Mouse (Mus musculus) limb, embryonic 15.5 days (tissue): Measurements from ENCODE around the gene Ltbp2. TPM values are rescaled to one million over a fixed set of nuclear protein-coding genes. Genes with fewer than 3 reads are reported as not detected.

Source experiments
- ATAC-seq: fragments of 200-750 bp; cut with Nextera tagmentation; 2 replicates; pipeline ENCODE4 v1.8.0; 2017; ENCODE audit warnings: low read depth, moderate TSS enrichment; ENCODE audit not compliant: insufficient number of reproducible peaks, low FRiP score, low TSS enrichment
- H3K27ac ChIP-seq: fragments of 300-500 bp; sonication (generic); 2 replicates; pipeline ENCODE4 v1.5.1; 2015; ENCODE audit warnings: moderate library complexity, mild to moderate bottlenecking, inconsistent platforms
- H3K27me3 ChIP-seq: fragments of 300-500 bp; sonication (generic); 2 replicates; pipeline ENCODE4 v1.6.1; 2015; ENCODE audit warnings: inconsistent platforms
- H3K36me3 ChIP-seq: fragments of 300-500 bp; sonication (generic); 2 replicates; pipeline ENCODE4 v1.6.1; 2015; ENCODE audit warnings: inconsistent platforms
- H3K4me1 ChIP-seq: fragments of 300-500 bp; sonication (generic); 2 replicates; pipeline ENCODE4 v1.6.1; 2015; ENCODE audit warnings: inconsistent platforms
- H3K4me2 ChIP-seq: fragments of 300-500 bp; sonication (generic); 2 replicates; pipeline ENCODE4 v1.6.1; 2015; ENCODE audit warnings: mild to moderate bottlenecking, inconsistent platforms
- H3K4me3 ChIP-seq: fragments of 300-500 bp; sonication (generic); 2 replicates; pipeline ENCODE4 v1.5.1; 2015; ENCODE audit warnings: mild to moderate bottlenecking, inconsistent platforms
- H3K9ac ChIP-seq: fragments of 300-500 bp; sonication (generic); 2 replicates; pipeline ENCODE4 v1.6.1; 2015; ENCODE audit warnings: inconsistent platforms
- H3K9me3 ChIP-seq: fragments of 300-500 bp; sonication (generic); 2 replicates; pipeline ENCODE4 v1.6.1; 2016; ENCODE audit warnings: inconsistent platforms
- WGBS: fragments of 180-500 bp; shearing (Covaris S2); methylation state at CpG from one replicate; pipeline ENCODE4 v1.1.7; 2015; 5-methylcytosine and 5-hydroxymethylcytosine counted together
- polyA plus RNA-seq: library from polyadenylated mRNA; unstranded; fragments of >200 nt; fragmentation: Nextera tagmentation; extraction: Ambion mirVana; gene quantifications from 2 replicates; pipeline ENCODE4 v1.2.1, GENCODE M21; 2015

Ltbp2 gene
- polyA plus RNA-seq, 1 experiment from 2014 or later, result 7.1 TPM

DNA sequence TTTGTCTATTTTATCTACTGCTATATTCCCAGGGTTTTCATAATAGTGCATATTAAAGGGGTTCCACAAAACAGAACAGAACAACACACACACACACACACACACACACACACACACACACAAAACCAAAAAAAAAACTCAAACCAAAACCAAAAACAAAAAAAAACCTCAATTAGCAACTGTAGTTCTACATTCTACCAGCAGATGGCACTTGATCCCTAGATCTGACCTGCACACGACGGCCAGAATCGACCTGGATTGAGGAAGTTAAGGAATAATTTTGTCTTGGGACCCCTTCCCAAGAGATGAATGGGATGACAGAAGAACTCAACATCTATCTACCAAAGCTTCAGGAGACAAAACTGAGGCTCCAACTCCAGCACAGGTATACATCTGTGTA lies 2.9 kb downstream of the Ltbp2 start:
- no peak overlapping the region for H3K4me3 ChIP-seq
- ATAC-seq, result no peak
- no peak overlapping the region for H3K9ac ChIP-seq
- peaks cover 46% of the 10 kb centered on the region for H3K27me3 ChIP-seq
- no peak overlapping the region for H3K4me2 ChIP-seq
- H3K9me3 ChIP-seq, result no peaks in the 10 kb centered on the region
- H3K27ac ChIP-seq, result no peak overlapping the region
- peaks cover 25% of the 10 kb centered on the region for H3K4me1 ChIP-seq
- H3K36me3 ChIP-seq, result no peaks in the 10 kb centered on the region
- 0% methylated on average over 3 of the region's 3 CpGs for WGBS

DNA sequence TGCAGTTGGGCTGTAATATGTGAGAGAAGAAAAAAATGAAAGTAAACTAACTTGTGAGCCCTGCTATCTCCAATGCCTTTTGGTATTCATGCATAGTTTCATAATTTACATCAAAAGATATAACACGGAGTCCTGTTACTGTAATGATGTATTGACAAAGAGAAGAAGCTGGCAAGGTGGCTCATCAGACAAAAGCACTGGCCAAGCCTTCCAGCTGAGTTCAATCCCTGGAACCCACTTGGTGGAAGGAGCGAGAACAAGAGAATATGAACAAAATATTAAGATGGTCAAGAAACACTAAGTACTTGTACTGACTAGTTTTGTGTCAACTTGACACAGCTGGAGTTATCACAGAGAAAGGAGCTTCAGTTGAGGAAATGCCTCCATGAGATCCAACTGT lies 4.0 kb downstream of the Ltbp2 start:
- Histone ChIP-seq H3K27me3 (peaks cover 41% of the 10 kb centered on the region), H3K27ac (no peak overlapping the region), H3K4me1 (peaks cover 25% of the 10 kb centered on the region), H3K4me2 (no peak overlapping the region), H3K9ac (no peak overlapping the region), H3K36me3 (no peaks in the 10 kb centered on the region; the same call in 1 of the 2 replicates), H3K9me3 (no peaks in the 10 kb centered on the region), H3K4me3 (no peak overlapping the region)
- ATAC-seq, result no peak
- 77% methylated on average over 2 of the region's 2 CpGs for WGBS

DNA sequence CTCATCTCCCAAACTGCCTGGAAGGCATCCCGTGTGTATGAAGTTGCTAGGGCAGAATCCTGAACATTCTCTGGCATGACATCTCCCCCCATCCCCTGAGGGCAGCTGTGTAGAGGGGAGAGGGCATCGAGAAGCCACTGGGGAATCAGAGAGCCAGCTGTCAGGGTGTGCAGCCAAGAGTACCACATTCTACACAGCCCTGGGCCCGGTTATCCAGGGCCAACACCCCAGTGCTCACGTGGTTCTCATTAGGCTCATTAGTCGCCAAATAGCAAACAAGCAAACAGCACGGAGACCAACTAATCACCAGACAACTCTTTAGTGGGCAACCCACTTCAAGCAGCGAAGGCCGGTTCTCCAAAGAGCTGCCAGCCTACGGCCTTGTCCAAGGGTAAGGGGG lies 10.9 kb downstream of the Ltbp2 start:
- no peak overlapping the region for H3K4me3 ChIP-seq
- peaks cover 36% of the 10 kb centered on the region for H3K4me1 ChIP-seq
- H3K36me3 ChIP-seq, result no peaks in the 10 kb centered on the region; the same call in 1 of the 2 replicates
- WGBS, result 35% methylated on average over 9 of the region's 9 CpGs
- 0 out of 2 replicates have a peak, but pooled peaks cover 3% of the 10 kb centered on the region for H3K27me3 ChIP-seq
- H3K9me3 ChIP-seq, result no peaks in the 10 kb centered on the region
- no peak overlapping the region for H3K4me2 ChIP-seq
- no peak overlapping the region for H3K27ac ChIP-seq
- ATAC-seq, result no peak
- no peak overlapping the region for H3K9ac ChIP-seq

GRCm38 (mm10) chr12:84864801-84865200 lies 11.5 kb downstream of the Ltbp2 start:
- Histone ChIP-seq H3K27me3 (0 out of 2 replicates have a peak, but pooled peaks cover 3% of the 10 kb centered on the region), H3K4me1 (peaks cover 38% of the 10 kb centered on the region), H3K4me3 (no peak overlapping the region), H3K9me3 (no peaks in the 10 kb centered on the region), H3K9ac (no peak overlapping the region), H3K36me3 (no peaks in the 10 kb centered on the region; the same call in 1 of the 2 replicates), H3K27ac (no peak overlapping the region), H3K4me2 (no peak overlapping the region)
- no peak for ATAC-seq
- 57% methylated on average over 7 of the region's 7 CpGs for WGBS

GRCm38 (mm10) chr12:84863196-84863595 lies 13.1 kb downstream of the Ltbp2 start:
- H3K27me3 ChIP-seq, result 0 out of 2 replicates have a peak, but pooled peaks cover 3% of the 10 kb centered on the region
- ATAC-seq, result no peak
- H3K36me3 ChIP-seq, result no peaks in the 10 kb centered on the region; the same call in 1 of the 2 replicates
- no peak overlapping the region for H3K4me3 ChIP-seq
- H3K27ac ChIP-seq, result no peak overlapping the region
- H3K4me1 ChIP-seq, result peaks cover 38% of the 10 kb centered on the region
- H3K4me2 ChIP-seq, result no peak overlapping the region
- WGBS, result 89% methylated on average over 5 of the region's 5 CpGs
- H3K9ac ChIP-seq, result no peak overlapping the region
- H3K9me3 ChIP-seq, result no peaks in the 10 kb centered on the region

DNA sequence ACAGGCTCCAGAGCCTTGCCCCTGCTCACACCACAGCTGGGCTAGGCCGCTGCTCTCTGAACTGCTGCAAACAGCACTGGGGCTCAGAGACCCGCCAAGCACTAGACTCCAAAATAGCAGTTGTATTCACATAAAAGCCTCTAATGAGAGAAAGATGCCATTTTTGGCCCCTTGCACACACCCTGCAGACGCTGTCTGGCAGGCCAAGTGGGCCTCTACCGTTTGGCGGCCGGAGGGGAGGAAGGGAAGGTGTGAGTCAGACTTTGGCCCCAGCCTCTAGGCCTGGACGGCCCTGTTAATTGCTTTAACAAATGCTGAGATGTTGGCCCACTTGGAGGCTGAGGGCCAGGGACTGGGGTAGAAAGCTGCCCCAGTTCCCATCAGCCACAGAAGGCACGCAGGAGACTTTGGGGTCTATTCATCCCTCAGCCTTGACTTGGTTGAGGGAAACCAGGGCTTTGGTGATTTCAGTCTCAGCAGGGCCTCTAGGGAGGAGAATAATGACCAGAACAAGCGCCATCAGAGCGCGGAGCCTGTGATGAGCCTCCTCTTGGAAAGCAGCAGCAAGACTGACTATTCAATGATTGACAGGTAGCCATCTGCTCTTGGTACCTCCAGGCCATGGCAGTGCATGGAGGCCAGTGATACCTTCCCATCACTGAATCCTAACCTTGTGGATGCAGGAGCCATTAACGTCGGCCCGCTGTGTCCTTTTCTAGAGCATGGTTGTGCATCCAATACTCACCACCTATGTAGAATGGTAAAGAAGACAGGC lies 14.0 kb downstream of the Ltbp2 start:
- 52% methylated on average over 14 of the region's 14 CpGs for WGBS
- ATAC-seq, result peak; percentile 82; the same call in 1 of the 2 replicates
- no peak overlapping the region for H3K4me3 ChIP-seq
- H3K27me3 ChIP-seq, result 0 out of 2 replicates have a peak, but pooled peaks cover 3% of the 10 kb centered on the region
- H3K9me3 ChIP-seq, result no peaks in the 10 kb centered on the region
- H3K27ac ChIP-seq, result peak overlapping the region; percentile 87
- peaks cover 38% of the 10 kb centered on the region for H3K4me1 ChIP-seq
- H3K9ac ChIP-seq, result no peak overlapping the region
- no peak overlapping the region for H3K4me2 ChIP-seq
- no peaks in the 10 kb centered on the region for H3K36me3 ChIP-seq

- Histone ChIP-seq H3K9ac (no peak overlapping the region), H3K4me3 (no peak overlapping the region), H3K4me1 (peaks cover 28% of the 10 kb centered on the region), H3K4me2 (no peak overlapping the region), H3K27ac (no peak overlapping the region), H3K27me3 (no peaks in the 10 kb centered on the region), H3K9me3 (no peaks in the 10 kb centered on the region), H3K36me3 (no peaks in the 10 kb centered on the region)
- 42% methylated on average over 17 of the region's 17 CpGs for WGBS
- no peak for ATAC-seq
Measured at GRCm38 (mm10) chr12:84858149-84859113, 17.9 kb downstream of the Ltbp2 start.

DNA sequence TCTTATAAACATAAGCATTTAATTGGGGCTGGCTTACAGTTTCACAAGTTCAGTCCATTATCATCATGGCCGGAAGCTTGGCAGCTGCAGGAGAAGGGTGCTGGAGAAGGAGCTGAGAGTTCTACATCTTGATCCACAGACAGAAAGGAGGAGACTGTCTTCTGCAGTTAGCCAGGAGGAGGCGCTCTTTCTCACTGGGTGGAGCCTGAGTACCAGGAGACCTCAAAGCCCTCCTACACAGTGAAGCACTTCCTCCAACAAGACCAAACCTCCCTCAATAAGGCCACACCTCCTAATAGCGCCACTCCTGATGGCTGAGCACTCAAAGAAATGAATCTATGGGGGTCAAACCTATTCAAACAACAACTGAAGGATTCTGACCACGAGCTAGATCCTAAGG lies 18.6 kb downstream of the Ltbp2 start:
- no peak for ATAC-seq
- Histone ChIP-seq H3K4me3 (no peak overlapping the region), H3K36me3 (no peaks in the 10 kb centered on the region), H3K9ac (no peak overlapping the region), H3K9me3 (no peaks in the 10 kb centered on the region), H3K4me2 (no peak overlapping the region), H3K27me3 (no peaks in the 10 kb centered on the region), H3K4me1 (peaks cover 28% of the 10 kb centered on the region), H3K27ac (no peak overlapping the region)
- 78% methylated on average over 4 of the region's 4 CpGs for WGBS

GRCm38 (mm10) chr12:84856532-84856931 lies 19.8 kb downstream of the Ltbp2 start:
- WGBS, result 79% methylated on average over 8 of the region's 8 CpGs
- no peaks in the 10 kb centered on the region for H3K9me3 ChIP-seq
- H3K36me3 ChIP-seq, result no peaks in the 10 kb centered on the region
- no peak overlapping the region for H3K4me2 ChIP-seq
- H3K27me3 ChIP-seq, result no peaks in the 10 kb centered on the region
- no peak overlapping the region for H3K4me3 ChIP-seq
- H3K9ac ChIP-seq, result no peak overlapping the region
- H3K4me1 ChIP-seq, result peaks cover 28% of the 10 kb centered on the region
- no peak overlapping the region for H3K27ac ChIP-seq
- no peak for ATAC-seq

DNA sequence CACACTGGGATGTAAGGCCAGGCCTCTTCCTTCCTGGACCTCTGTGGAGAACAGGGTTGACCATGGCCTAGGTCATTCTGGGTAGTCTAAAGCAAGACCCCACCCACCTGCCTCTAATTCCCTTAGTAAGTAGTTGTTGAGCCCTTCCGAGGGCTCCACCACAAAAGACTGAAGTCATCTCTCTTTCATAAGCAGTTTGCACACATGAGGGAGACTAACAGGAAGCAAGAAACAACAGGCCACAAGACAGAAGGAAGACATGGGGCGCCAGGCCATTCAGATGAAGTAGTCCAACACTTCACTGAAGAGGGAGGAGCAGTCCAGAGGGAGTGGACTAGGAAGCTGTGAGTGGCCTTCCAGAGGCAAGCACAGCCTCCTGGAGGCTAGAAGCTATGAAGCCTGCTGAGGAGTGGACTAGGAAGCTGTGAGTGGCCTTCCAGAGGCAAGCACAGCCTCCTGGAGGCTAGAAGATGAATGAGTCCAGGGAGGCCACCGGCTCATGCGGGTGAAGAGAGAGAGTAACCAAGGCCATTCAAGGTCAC lies 21.2 kb downstream of the Ltbp2 start:
- Histone ChIP-seq H3K4me3 (no peak overlapping the region), H3K9me3 (no peaks in the 10 kb centered on the region), H3K4me2 (no peak overlapping the region), H3K9ac (no peak overlapping the region), H3K4me1 (peaks cover 21% of the 10 kb centered on the region), H3K27me3 (no peaks in the 10 kb centered on the region), H3K27ac (no peak overlapping the region), H3K36me3 (no peaks in the 10 kb centered on the region)
- ATAC-seq, result no peak
- whole genome bisulfite sequencing, result 92% methylated on average over 4 of the region's 4 CpGs

DNA sequence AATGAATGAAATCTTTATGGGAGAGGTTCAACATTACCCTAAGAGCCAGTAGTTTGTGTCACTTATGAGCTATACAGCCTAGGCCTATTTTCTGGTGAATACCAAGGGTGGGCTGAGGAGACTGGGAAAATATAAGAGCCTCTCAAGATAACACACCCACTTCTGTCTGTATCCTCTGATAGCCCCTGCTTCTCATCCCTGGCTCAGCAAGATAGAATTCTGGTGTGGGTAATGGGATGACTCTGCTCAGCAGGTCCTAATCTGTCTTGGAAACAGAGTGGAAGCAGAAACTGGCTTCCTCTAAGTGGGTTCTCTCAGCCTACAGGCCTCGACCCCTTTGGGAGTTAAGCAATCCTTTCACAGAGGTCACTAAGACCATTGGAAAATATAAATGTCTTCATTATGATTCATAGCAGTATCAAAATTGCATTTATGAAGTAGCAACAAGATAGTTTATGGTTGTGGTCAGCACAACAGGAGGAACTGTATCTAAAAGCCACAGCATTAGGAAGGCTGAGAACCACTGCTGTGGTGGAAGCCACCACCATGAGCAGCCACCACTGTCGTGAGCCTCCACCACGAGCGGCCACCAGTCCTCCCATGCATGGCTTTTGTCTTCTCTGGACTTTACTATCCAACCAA lies 21.8 kb downstream of the Ltbp2 start:
- no peak overlapping the region for H3K27ac ChIP-seq
- peaks cover 21% of the 10 kb centered on the region for H3K4me1 ChIP-seq
- no peaks in the 10 kb centered on the region for H3K36me3 ChIP-seq
- no peak for ATAC-seq
- H3K9me3 ChIP-seq, result no peaks in the 10 kb centered on the region
- WGBS, result 87% methylated on average over 4 of the region's 4 CpGs
- H3K4me3 ChIP-seq, result no peak overlapping the region
- H3K4me2 ChIP-seq, result no peak overlapping the region
- H3K27me3 ChIP-seq, result 0 out of 2 replicates have a peak, but pooled peaks cover 3% of the 10 kb centered on the region
- no peak overlapping the region for H3K9ac ChIP-seq
